Mouse (Mus musculus): ENCODE measurements at regions not wholly inside any gene's neighbourhood (a gene's known extent, or its start where the extent isn't known, plus 50 kb on each side); places are given as distances from the start of the nearest gene placed in this dataset.

DNA sequence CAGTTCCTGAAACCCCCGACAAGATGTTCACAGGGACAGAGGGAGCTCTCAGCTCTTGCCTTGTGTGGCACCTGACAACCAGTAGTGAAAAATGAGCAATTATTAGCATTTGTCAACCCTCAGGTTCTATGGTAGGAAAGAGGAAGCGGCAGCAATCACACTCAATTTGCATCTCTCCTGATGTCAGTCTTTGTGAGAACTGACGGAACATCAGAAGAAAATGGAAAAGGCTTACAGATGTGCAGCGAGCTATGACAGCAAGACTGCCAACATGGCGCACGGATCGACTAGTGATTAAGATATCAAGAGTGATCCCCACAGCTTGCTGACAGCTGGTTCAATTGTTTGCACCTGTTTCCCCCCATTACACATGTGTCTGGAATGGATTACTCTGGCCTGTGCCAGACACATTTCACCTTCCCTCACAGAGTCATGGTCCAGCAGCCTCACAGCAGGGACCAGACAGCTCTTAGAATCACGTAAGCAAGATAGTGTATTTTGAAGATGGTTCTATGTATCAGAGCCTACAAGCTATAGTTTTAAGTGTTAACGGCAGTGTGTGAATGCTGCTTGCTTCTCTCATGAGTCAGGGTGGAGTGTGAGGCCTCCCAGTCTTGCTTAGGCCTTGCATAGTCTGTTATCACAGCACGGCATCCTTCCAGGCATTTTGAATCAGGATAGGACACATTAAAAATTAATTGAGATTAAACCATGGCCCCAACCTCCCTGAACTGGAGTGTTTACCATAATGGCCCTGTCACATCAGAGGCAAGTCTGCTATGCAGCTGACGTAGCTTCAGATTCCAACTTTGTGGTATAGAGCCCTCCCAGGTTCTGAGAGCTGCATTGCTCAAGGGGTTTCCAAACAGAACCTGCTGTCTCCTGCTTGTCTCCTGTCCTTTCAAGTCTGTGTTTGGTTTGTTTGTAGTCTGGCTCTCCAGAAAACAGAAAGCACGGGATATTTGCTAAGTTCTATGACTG, 2258.0 kb downstream of the 4930444P10Rik start:
- 81% methylated on average over 12 of the region's 12 CpGs for WGBS
- Histone ChIP-seq H3K9me3 (replicated peaks; ENCODE audit: control insufficient read depth, low read length) (no peaks in the 10 kb centered on the region), H3K27me3 (replicated peaks; ENCODE audit: control insufficient read depth, insufficient read depth, low read length) (no peaks in the 10 kb centered on the region), H3K4me2 (ENCODE audit: low read length) (no peak overlapping the region), H3K36me3 (ENCODE audit: control insufficient read depth, insufficient read depth, low read length) (no peaks in the 10 kb centered on the region), H3K4me1 (ENCODE audit: control insufficient read depth, insufficient read depth, low read length) (no peaks in the 10 kb centered on the region), H3K9ac (ENCODE audit: low read length) (no peak overlapping the region), H3K27ac (ENCODE audit: low read depth, low read length) (no peak overlapping the region), H3K4me3 (ENCODE audit: low read depth, low read length) (no peak overlapping the region)
- ATAC-seq, result peak; percentile 42; the same call in 1 of the 2 replicates
- peak; percentile 22 for DNase-seq (ENCODE audit: low spot score)

DNA sequence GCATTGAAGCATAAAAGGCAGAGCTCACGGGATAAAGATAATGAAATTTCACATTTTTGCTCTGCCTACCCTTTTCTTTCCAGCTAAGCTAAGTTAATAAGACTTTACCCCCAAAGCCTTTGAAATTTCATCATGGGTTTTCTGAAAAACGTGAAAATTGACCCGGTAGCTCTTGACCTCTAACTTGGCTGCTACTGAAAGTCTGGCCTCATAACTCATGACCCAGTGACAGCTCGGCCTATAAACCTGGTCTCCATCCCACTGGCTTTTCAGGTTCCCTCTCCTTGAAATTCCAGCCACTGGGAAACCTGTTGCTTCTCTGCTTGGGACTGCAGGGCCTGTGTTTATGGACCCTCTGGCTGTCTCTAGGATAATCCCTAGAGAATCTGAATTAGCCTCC, 2285.3 kb downstream of the 4930444P10Rik start:
- Histone ChIP-seq H3K9me3 (replicated peaks; ENCODE audit: control insufficient read depth, low read length) (no peaks in the 10 kb centered on the region), H3K4me1 (ENCODE audit: control insufficient read depth, insufficient read depth, low read length) (no peaks in the 10 kb centered on the region), H3K4me3 (ENCODE audit: low read depth, low read length) (no peak overlapping the region), H3K27me3 (replicated peaks; ENCODE audit: control insufficient read depth, insufficient read depth, low read length) (no peaks in the 10 kb centered on the region), H3K9ac (ENCODE audit: low read length) (no peak overlapping the region), H3K36me3 (ENCODE audit: control insufficient read depth, insufficient read depth, low read length) (no peaks in the 10 kb centered on the region), H3K4me2 (ENCODE audit: low read length) (no peak overlapping the region), H3K27ac (ENCODE audit: low read depth, low read length) (no peak overlapping the region)
- whole genome bisulfite sequencing, result 71% methylated on average over 4 of the region's 4 CpGs
- ATAC-seq, result no peak
- no peak for DNase-seq (ENCODE audit: low spot score)

DNA sequence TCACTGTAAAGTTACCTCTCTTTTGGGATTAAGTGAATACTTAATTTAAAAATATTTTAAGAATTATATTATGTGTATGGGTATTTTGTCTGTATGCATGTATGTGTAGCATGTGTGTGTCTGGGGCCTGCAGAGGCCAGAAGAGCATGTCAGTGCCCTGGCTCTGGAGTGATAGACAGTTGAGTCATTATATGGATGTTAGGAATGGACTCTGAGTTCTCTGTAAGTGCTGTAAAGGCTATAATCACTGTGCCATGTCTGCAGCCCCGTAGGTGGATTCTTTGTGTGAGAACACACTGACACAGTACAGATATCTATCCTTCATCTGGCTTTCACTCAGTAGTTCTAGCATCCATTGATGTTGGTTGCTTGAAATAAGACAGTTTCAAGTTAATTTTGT, 2292.7 kb downstream of the 4930444P10Rik start:
- Histone ChIP-seq H3K27ac (ENCODE audit: low read depth, low read length) (no peak overlapping the region), H3K9ac (ENCODE audit: low read length) (no peak overlapping the region), H3K9me3 (replicated peaks; ENCODE audit: control insufficient read depth, low read length) (no peaks in the 10 kb centered on the region), H3K4me1 (ENCODE audit: control insufficient read depth, insufficient read depth, low read length) (no peaks in the 10 kb centered on the region), H3K36me3 (ENCODE audit: control insufficient read depth, insufficient read depth, low read length) (no peaks in the 10 kb centered on the region), H3K4me3 (ENCODE audit: low read depth, low read length) (no peak overlapping the region), H3K27me3 (replicated peaks; ENCODE audit: control insufficient read depth, insufficient read depth, low read length) (no peaks in the 10 kb centered on the region), H3K4me2 (ENCODE audit: low read length) (no peak overlapping the region)
- DNase-seq (ENCODE audit: low spot score) (no peak), ATAC-seq (no peak)
- WGBS, result 80% methylated on average over 1 of the region's 1 CpGs

DNA sequence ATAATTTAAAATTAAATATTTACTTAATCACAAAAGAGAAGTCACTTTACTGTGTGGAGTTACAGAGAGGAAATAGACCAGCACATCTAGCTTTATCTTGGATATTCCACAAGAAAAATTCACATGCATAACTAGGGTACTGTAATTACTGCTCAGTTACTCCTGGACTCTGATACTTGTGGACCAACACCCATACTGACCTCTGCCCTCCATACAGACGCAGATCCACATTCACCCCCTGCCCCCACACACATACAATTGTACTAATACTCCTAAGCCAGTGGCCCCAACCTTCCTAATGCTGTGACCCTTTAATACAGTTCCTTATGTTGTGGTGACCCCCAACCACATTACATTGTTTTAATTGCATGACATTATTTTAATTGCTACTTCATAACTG, 2294.3 kb downstream of the 4930444P10Rik start:
- no peaks in the 10 kb centered on the region for H3K9me3 ChIP-seq (replicated peaks; ENCODE audit: control insufficient read depth, low read length)
- H3K9ac ChIP-seq (ENCODE audit: low read length), result no peak overlapping the region
- no peaks in the 10 kb centered on the region for H3K4me1 ChIP-seq (ENCODE audit: control insufficient read depth, insufficient read depth, low read length)
- H3K27me3 ChIP-seq (replicated peaks; ENCODE audit: control insufficient read depth, insufficient read depth, low read length), result no peaks in the 10 kb centered on the region
- no peak overlapping the region for H3K4me3 ChIP-seq (ENCODE audit: low read depth, low read length)
- no peak for DNase-seq (ENCODE audit: low spot score)
- no peaks in the 10 kb centered on the region for H3K36me3 ChIP-seq (ENCODE audit: control insufficient read depth, insufficient read depth, low read length)
- H3K4me2 ChIP-seq (ENCODE audit: low read length), result no peak overlapping the region
- WGBS, result 83% methylated on average over 1 of the region's 1 CpGs
- H3K27ac ChIP-seq (ENCODE audit: low read depth, low read length), result no peak overlapping the region
- no peak for ATAC-seq

DNA sequence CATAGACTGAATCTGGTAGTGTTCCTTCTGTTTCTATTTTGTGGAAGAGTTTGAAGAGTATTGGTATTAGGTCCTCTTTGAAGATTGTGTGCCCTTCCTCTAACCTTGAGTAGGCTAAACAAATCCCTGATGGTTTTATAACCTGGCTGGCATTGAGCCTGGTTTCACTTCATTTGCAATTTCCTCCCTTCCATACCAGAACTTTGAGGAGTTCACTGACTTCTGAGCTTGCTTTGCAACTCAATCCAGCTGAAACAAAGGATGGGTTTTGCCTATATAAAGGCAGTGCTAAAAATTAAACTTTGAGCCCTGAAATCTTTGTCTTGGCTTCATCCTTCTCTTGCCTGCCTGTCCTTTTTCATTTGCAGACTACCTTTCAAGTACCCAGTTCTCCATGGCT, 2297.9 kb downstream of the 4930444P10Rik start:
- DNase-seq (ENCODE audit: low spot score) (no peak), ATAC-seq (no peak)
- H3K9me3 ChIP-seq (replicated peaks; ENCODE audit: control insufficient read depth, low read length), result no peaks in the 10 kb centered on the region; the same call in 1 of the 2 replicates
- H3K36me3 ChIP-seq (ENCODE audit: control insufficient read depth, insufficient read depth, low read length), result no peaks in the 10 kb centered on the region
- H3K4me2 ChIP-seq (ENCODE audit: low read length), result no peak overlapping the region
- no peak overlapping the region for H3K27ac ChIP-seq (ENCODE audit: low read depth, low read length)
- no peaks in the 10 kb centered on the region for H3K27me3 ChIP-seq (replicated peaks; ENCODE audit: control insufficient read depth, insufficient read depth, low read length)
- no peak overlapping the region for H3K4me3 ChIP-seq (ENCODE audit: low read depth, low read length)
- no peak overlapping the region for H3K9ac ChIP-seq (ENCODE audit: low read length)
- H3K4me1 ChIP-seq (ENCODE audit: control insufficient read depth, insufficient read depth, low read length), result no peaks in the 10 kb centered on the region

DNA sequence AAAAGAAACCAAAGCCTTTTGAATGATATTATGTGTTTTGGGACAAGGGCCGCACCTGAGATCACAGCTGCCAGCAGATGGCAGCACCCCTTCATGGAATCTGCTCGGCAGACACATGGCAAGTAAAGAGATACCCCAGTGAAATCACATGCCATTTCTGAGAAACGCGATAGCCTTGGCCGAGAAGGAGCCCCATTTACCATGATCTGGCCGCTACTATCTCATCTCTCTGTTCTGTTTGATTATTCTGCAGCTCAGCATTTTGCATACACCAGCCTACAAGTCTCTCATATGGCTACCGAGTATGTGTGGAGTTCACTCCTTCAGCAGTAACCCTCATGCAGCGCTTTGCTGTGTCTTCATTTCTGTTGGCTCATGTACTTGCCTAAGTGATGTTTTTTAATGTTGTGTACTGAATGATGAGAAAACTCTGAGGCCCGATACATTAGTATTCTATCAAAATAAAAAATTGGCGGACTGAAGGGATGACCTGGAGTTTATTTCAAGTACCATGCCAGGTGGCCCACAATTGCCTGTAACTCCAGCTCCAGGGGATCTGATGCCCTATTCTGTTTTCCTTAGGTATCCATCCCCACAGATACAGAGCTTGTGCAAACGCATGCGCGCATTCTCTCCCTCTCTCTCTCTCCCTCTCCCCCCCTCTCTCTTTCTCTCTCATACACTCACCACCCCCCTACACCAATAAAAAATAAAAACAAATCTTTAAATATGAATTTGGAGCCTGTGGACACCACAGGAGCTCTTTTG, 2303.6 kb downstream of the 4930444P10Rik start:
- DNase-seq (ENCODE audit: low spot score) (peak; percentile 90), ATAC-seq (peak; percentile 92)
- 0 out of 2 replicates have a peak overlapping the region, but pooled peaks have one; percentile 25 for H3K9ac ChIP-seq (ENCODE audit: low read length)
- no peaks in the 10 kb centered on the region for H3K4me1 ChIP-seq (ENCODE audit: control insufficient read depth, insufficient read depth, low read length)
- H3K36me3 ChIP-seq (ENCODE audit: control insufficient read depth, insufficient read depth, low read length), result no peaks in the 10 kb centered on the region
- H3K4me3 ChIP-seq (ENCODE audit: low read depth, low read length), result no peak overlapping the region
- H3K27me3 ChIP-seq (replicated peaks; ENCODE audit: control insufficient read depth, insufficient read depth, low read length), result no peaks in the 10 kb centered on the region
- no peaks in the 10 kb centered on the region; the same call in 1 of the 2 replicates for H3K9me3 ChIP-seq (replicated peaks; ENCODE audit: control insufficient read depth, low read length)
- no peak overlapping the region for H3K27ac ChIP-seq (ENCODE audit: low read depth, low read length)
- 41% methylated on average over 13 of the region's 13 CpGs for WGBS
- peak overlapping the region; percentile 33; the same call in 1 of the 2 replicates for H3K4me2 ChIP-seq (ENCODE audit: low read length)

DNA sequence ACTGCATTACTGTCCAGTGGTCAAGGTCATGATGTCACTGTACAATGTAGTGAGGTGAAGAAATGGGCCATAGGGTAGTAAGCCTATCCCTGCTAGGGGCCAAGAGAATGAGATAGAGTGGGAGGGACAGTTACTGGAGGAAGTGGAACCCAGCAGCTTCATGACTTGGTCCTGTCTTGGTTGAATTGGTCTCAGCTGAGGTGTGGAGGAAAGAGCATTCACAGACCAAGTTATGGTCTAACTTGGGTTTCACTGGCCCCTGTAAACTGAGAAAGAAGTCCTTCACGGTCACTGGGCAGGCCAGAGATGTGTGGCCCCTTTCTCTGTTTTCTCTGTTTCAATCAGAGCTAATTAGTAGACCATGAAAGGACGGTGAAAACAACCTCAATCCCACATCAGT, 2306.1 kb downstream of the 4930444P10Rik start:
- H3K9ac ChIP-seq (ENCODE audit: low read length), result no peak overlapping the region
- 34% methylated on average over 2 of the region's 2 CpGs for WGBS
- H3K9me3 ChIP-seq (replicated peaks; ENCODE audit: control insufficient read depth, low read length), result no peaks in the 10 kb centered on the region; the same call in 1 of the 2 replicates
- no peak overlapping the region for H3K4me3 ChIP-seq (ENCODE audit: low read depth, low read length)
- DNase-seq (ENCODE audit: low spot score), result no peak
- H3K4me1 ChIP-seq (ENCODE audit: control insufficient read depth, insufficient read depth, low read length), result no peaks in the 10 kb centered on the region
- no peak overlapping the region for H3K4me2 ChIP-seq (ENCODE audit: low read length)
- ATAC-seq, result no peak
- H3K27me3 ChIP-seq (replicated peaks; ENCODE audit: control insufficient read depth, insufficient read depth, low read length), result no peaks in the 10 kb centered on the region
- H3K27ac ChIP-seq (ENCODE audit: low read depth, low read length), result no peak overlapping the region
- H3K36me3 ChIP-seq (ENCODE audit: control insufficient read depth, insufficient read depth, low read length), result no peaks in the 10 kb centered on the region

DNA sequence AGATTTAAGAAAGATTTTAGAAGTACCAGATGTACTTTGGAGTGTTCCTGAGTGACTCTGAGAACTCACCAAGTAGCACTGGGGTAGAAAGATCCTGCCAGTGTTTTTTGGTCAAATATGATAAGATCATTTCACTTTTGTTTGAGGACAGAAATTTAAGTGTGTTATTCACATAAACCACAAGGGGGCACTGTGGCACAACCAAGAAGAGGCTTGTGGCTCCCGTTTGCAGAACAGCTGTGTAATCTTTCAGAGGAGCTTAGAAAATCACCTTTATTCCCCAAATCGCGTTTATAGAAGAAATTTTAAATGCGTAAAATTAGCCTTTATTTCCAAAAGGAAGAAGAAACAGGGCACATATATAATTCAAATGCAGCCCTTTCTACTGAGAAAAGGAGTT, 2308.7 kb downstream of the 4930444P10Rik start:
- DNase-seq (ENCODE audit: low spot score), result peak; percentile 88
- no peak overlapping the region for H3K9ac ChIP-seq (ENCODE audit: low read length)
- H3K4me3 ChIP-seq (ENCODE audit: low read depth, low read length), result no peak overlapping the region
- 5% methylated on average over 4 of the region's 4 CpGs for WGBS
- H3K27ac ChIP-seq (ENCODE audit: low read depth, low read length), result no peak overlapping the region
- H3K36me3 ChIP-seq (ENCODE audit: control insufficient read depth, insufficient read depth, low read length), result no peaks in the 10 kb centered on the region
- no peaks in the 10 kb centered on the region for H3K9me3 ChIP-seq (replicated peaks; ENCODE audit: control insufficient read depth, low read length)
- ATAC-seq, result no peak; the same call in 1 of the 2 replicates
- no peaks in the 10 kb centered on the region for H3K4me1 ChIP-seq (ENCODE audit: control insufficient read depth, insufficient read depth, low read length)
- no peaks in the 10 kb centered on the region for H3K27me3 ChIP-seq (replicated peaks; ENCODE audit: control insufficient read depth, insufficient read depth, low read length)
- no peak overlapping the region for H3K4me2 ChIP-seq (ENCODE audit: low read length)
